Mouse (Mus musculus) thymus, adult 2 months (tissue): Measurements from ENCODE around the gene Ube2i.

Experiments
- CTCF ChIP-seq: fragments of 200-500 bp; IDR thresholded peaks from 2 replicates; pipeline ENCODE4 v1.5.1; 2012; ENCODE audit warnings: mild to moderate bottlenecking, control low read depth, low read length, moderate library complexity, borderline replicate concordance; ENCODE audit not compliant: control insufficient read depth, poor library complexity, insufficient read depth; ENCODE audit errors: extremely low read depth
- POLR2A ChIP-seq: fragments of 200-500 bp; IDR thresholded peaks from 2 replicates; pipeline ENCODE4 v1.6.1; 2012; ENCODE audit warnings: mild to moderate bottlenecking, low read length, control low read depth, moderate library complexity; ENCODE audit not compliant: control insufficient read depth, poor library complexity, insufficient read depth; ENCODE audit errors: extremely low read depth

GRCm38 (mm10) chr17:25293495-25293894 is 19.1 kb upstream of the Ube2i start:
- TF ChIP-seq CTCF (no peak), POLR2A (no peak)
